Mouse (Mus musculus) CH12.LX (cell line): ENCODE measurements around the gene Olfr576. TPM values are rescaled to one million over a fixed set of nuclear protein-coding genes. Genes with fewer than 3 reads are reported as not detected.

ENCODE experiments used
- DNase-seq: peaks from one replicate; pipeline ENCODE4 v3.0.0-alpha.2; 2013; ENCODE audit errors: extremely low read depth
- H3K27ac ChIP-seq: 2 replicates; pipeline ENCODE4 v1.5.1; 2012; ENCODE audit warnings: low read depth, mild to moderate bottlenecking, control low read depth, moderate library complexity; ENCODE audit not compliant: insufficient read depth
- H3K27me3 ChIP-seq: replicated peaks from 2 replicates; pipeline ENCODE3; 2012; ENCODE audit warnings: inconsistent platforms
- H3K36me3 ChIP-seq, 2 experiments: replicated peaks in 1 of 2; 2 replicates each; pipeline versions ENCODE3 to v1.6.1; 2012; ENCODE audit warnings: inconsistent platforms in 1 of 2, low read length in 1 of 2, mild to moderate bottlenecking in 1 of 2, mixed read lengths in 1 of 2, moderate library complexity in 1 of 2; ENCODE audit not compliant: control insufficient read depth in 1 of 2, insufficient read depth in 1 of 2
- H3K4me1 ChIP-seq, 2 experiments: 2 replicates each; pipeline ENCODE4 v1.6.1; 2012; ENCODE audit warnings: inconsistent platforms in 1 of 2, moderate library complexity in 1 of 2; ENCODE audit not compliant: insufficient read depth in 2 of 2, control insufficient read depth in 1 of 2
- H3K4me2 ChIP-seq: 2 replicates; pipeline ENCODE4 v1.6.1; 2012; ENCODE audit warnings: low read depth, mild to moderate bottlenecking, control low read depth; ENCODE audit not compliant: poor library complexity, insufficient read depth, severe bottlenecking
- H3K4me3 ChIP-seq, 3 experiments: fragments of 150-350 bp in 1 of 3; sonication (generic) in 1 of 3; replicated peaks in 1 of 3; 2 replicates each; pipeline versions ENCODE3 to v1.5.1; 2011 to 2012; ENCODE audit warnings: low read depth in 2 of 3, low read length in 2 of 3, mild to moderate bottlenecking in 2 of 3, moderate library complexity in 2 of 3, control low read depth in 1 of 3, improper control_type of control experiment in 1 of 3, inconsistent platforms in 1 of 3, mixed read lengths in 1 of 3; ENCODE audit not compliant: poor library complexity in 1 of 3
- H3K79me2 ChIP-seq: replicated peaks from 2 replicates; pipeline ENCODE4 v1.6.1; 2012; ENCODE audit warnings: mild to moderate bottlenecking, moderate library complexity; ENCODE audit not compliant: control insufficient read depth, poor library complexity, insufficient read depth, severe bottlenecking; ENCODE audit errors: extremely low read depth
- H3K9ac ChIP-seq: 2 replicates; pipeline ENCODE4 v1.6.1; 2012; ENCODE audit warnings: low read depth, mild to moderate bottlenecking, control low read depth, moderate library complexity; ENCODE audit not compliant: insufficient read depth
- H3K9me3 ChIP-seq: replicated peaks from 2 replicates; pipeline ENCODE3; 2012; ENCODE audit warnings: low read length, inconsistent platforms, mixed read lengths
- BHLHE40 ChIP-seq: IDR thresholded peaks from 2 replicates; pipeline ENCODE4 v1.6.1; 2011; ENCODE audit warnings: mild to moderate bottlenecking, low read depth, low read length, improper control_type of control experiment
- CHD1 ChIP-seq: IDR thresholded peaks from 2 replicates; pipeline ENCODE4 v1.6.1; 2012; ENCODE audit warnings: low read depth, low read length, improper control_type of control experiment, inconsistent platforms
- CHD2 ChIP-seq: IDR thresholded peaks from 2 replicates; pipeline ENCODE4 v1.6.1; 2011; ENCODE audit warnings: low read length, improper control_type of control experiment
- CTCF ChIP-seq, 2 experiments: IDR thresholded peaks in 1 of 2; conservative IDR thresholded peaks in 1 of 2; 2 replicates each; pipeline ENCODE4 v1.5.1; 2011 to 2012; ENCODE audit warnings: low read depth in 2 of 2, low read length in 2 of 2, improper control_type of control experiment in 1 of 2, inconsistent platforms in 1 of 2, mild to moderate bottlenecking in 1 of 2, moderate library complexity in 1 of 2
- E2F4 ChIP-seq: IDR thresholded peaks from 2 replicates; pipeline ENCODE4 v1.6.1; 2011; ENCODE audit warnings: low read depth, low read length, improper control_type of control experiment; ENCODE audit not compliant: insufficient replicate concordance
- ELF1 ChIP-seq: IDR thresholded peaks from 2 replicates; pipeline ENCODE4 v1.6.1; 2014; ENCODE audit warnings: low read depth, mild to moderate bottlenecking, inconsistent platforms, low read length, improper control_type of control experiment
- EP300 ChIP-seq: IDR thresholded peaks from 2 replicates; pipeline ENCODE4 v1.6.1; 2011; ENCODE audit warnings: low read length, improper control_type of control experiment
- GABPA ChIP-seq: IDR thresholded peaks from 2 replicates; pipeline ENCODE4 v1.6.1; 2012; ENCODE audit warnings: low read depth, low read length, improper control_type of control experiment, inconsistent platforms; ENCODE audit not compliant: insufficient replicate concordance
- HCFC1 ChIP-seq: IDR thresholded peaks from 2 replicates; pipeline ENCODE4 v1.6.1; 2012; ENCODE audit warnings: low read depth, mild to moderate bottlenecking, inconsistent platforms, low read length, improper control_type of control experiment
- MAFK ChIP-seq: IDR thresholded peaks from 2 replicates; pipeline ENCODE4 v1.6.1; 2011; ENCODE audit warnings: low read length, improper control_type of control experiment; ENCODE audit not compliant: insufficient replicate concordance
- MAX ChIP-seq: IDR thresholded peaks from 2 replicates; pipeline ENCODE4 v1.6.1; 2011; ENCODE audit warnings: low read length, improper control_type of control experiment
- MEF2A ChIP-seq: IDR thresholded peaks from 2 replicates; pipeline ENCODE4 v1.6.1; 2014; ENCODE audit warnings: low read depth, mild to moderate bottlenecking, inconsistent platforms, low read length, improper control_type of control experiment, borderline replicate concordance
- MXI1 ChIP-seq: IDR thresholded peaks from 2 replicates; pipeline ENCODE4 v1.6.1; 2011; ENCODE audit warnings: mild to moderate bottlenecking, low read depth, low read length, improper control_type of control experiment
- MYC ChIP-seq: IDR thresholded peaks from 2 replicates; pipeline ENCODE4 v1.6.1; 2011; ENCODE audit warnings: low read depth, mild to moderate bottlenecking, improper control_type of control experiment, low read length
- NRF1 ChIP-seq: IDR thresholded peaks from 2 replicates; pipeline ENCODE4 v1.6.1; 2014; ENCODE audit warnings: low read depth, mild to moderate bottlenecking, inconsistent platforms, low read length, improper control_type of control experiment, moderate library complexity
- POLR2A ChIP-seq: IDR thresholded peaks from 2 replicates; pipeline ENCODE4 v1.6.1; 2011; ENCODE audit warnings: low read depth, mild to moderate bottlenecking, improper control_type of control experiment, low read length
- POLR2AphosphoS2 ChIP-seq: IDR thresholded peaks from 2 replicates; pipeline ENCODE4 v1.6.1; 2011; ENCODE audit warnings: low read depth, low read length, improper control_type of control experiment
- USF2 ChIP-seq: conservative IDR thresholded peaks from 2 replicates; pipeline ENCODE4 v1.6.1; 2011; ENCODE audit warnings: low read depth, low read length, improper control_type of control experiment
- ZC3H11A ChIP-seq: IDR thresholded peaks from 2 replicates; pipeline ENCODE4 v1.6.1; 2012; ENCODE audit warnings: low read depth, mild to moderate bottlenecking, inconsistent platforms, low read length, improper control_type of control experiment
- dilution Hi-C: fragments of 300-500 bp; cut with MboI; formaldehyde crosslinking; loops from 2 replicates; pipeline ENCODE4 v1.14.3; 2020; ENCODE audit warnings: low sequenced_read_pairs; ENCODE audit not compliant: extremely low pct_unique_long_range_greater_than_20kb, extremely low pct_ligation_motif_present
- in situ Hi-C: fragments of 300-500 bp; cut with MboI; formaldehyde crosslinking; loops from 3 replicates; pipeline ENCODE4 v1.14.3; 2019; ENCODE audit warnings: low sequenced_read_pairs, low pct_ligation_motif_present, low pct_unique_long_range_greater_than_20kb, mixed read lengths
- polyA plus RNA-seq: library from polyadenylated mRNA; unstranded; fragments of >175 nt; gene quantifications from 2 replicates; pipeline ENCODE4 v1.2.1, GENCODE M21; 2012; ENCODE audit warnings: low read depth; ENCODE audit not compliant: insufficient read length
- total RNA-seq, 2 experiments: library from RNA; depleted of rRNA; stranded (reverse); fragments of 300-350 nt in 1 of 2; fragments of >200 nt in 1 of 2; gene quantifications; 2 replicates each; pipeline ENCODE4 v1.2.3; 2012 to 2014

Olfr576 gene
- total and polyA plus RNA-seq, 3 experiments: not detected

GRCm38 (mm10) chr7:102974399-102974798 lies 11.9 kb downstream of the Olfr576 start:
- in situ Hi-C loops: no loop called here
- no peaks in the 10 kb centered on the region for H3K9me3 ChIP-seq
- H3K27ac ChIP-seq: no peak overlapping the region
- no peak overlapping the region for H3K4me2 ChIP-seq
- no peaks in the 10 kb centered on the region for H3K27me3 ChIP-seq
- H3K4me1 ChIP-seq: no peaks in the 10 kb centered on the region
- no peak for DNase-seq
- TF ChIP-seq USF2 (no peak), MEF2A (no peak), CHD2 (no peak), CHD1 (no peak), EP300 (no peak), ELF1 (no peak), POLR2AphosphoS2 (no peak), E2F4 (no peak), MXI1 (no peak), MAX (no peak), CTCF (conservative IDR thresholded peaks at IDR 0.05 in 1 of 2, IDR thresholded peaks at IDR 0.05 in 1 of 2; ENCODE audit: low read depth in 2 of 2, low read length in 2 of 2) (no peak), MAFK (no peak), ZC3H11A (no peak)
- H3K79me2 ChIP-seq: no peaks in the 10 kb centered on the region
- H3K36me3 ChIP-seq: no peaks in the 10 kb centered on the region
- H3K4me3 ChIP-seq: no peak overlapping the region
- dilution Hi-C loops: no loop called here
- no peak overlapping the region for H3K9ac ChIP-seq

GRCm38 (mm10) chr7:102975843-102976242 lies 13.4 kb downstream of the Olfr576 start, which contains the start of gene Olfr577:
Gene Olfr577, minus strand, starts transcription at chr7:102975943.
- Histone ChIP-seq H3K27me3 (no peaks in the 10 kb centered on the region), H3K27ac (no peak within 1 kb of the TSS)
- in situ Hi-C loops: no loop called here
- TF ChIP-seq MAFK (no peak), NRF1 (no peak), POLR2A (no peak), MXI1 (no peak), BHLHE40 (no peak), CHD1 (no peak), HCFC1 (no peak), MYC (no peak), EP300 (no peak), GABPA (no peak)
- TF ChIP-seq, all 38 proteins: peak for 0
- Histone ChIP-seq H3K4me2 (no peak within 1 kb of the TSS), H3K9ac (no peak within 1 kb of the TSS), H3K4me3 (no peak within 1 kb of the TSS), H3K36me3 (no peaks in the 10 kb centered on the region), H3K79me2 (no peaks in the 10 kb centered on the region), H3K9me3 (no peaks in the 10 kb centered on the region), H3K4me1 (no peaks in the 10 kb centered on the region)
- DNase-seq: no peak
- dilution Hi-C loops: no loop called here
